Mouse (Mus musculus) embryonic facial prominence, embryonic 15.5 days (tissue): ENCODE measurements around the gene Hikeshi. TPM values are rescaled to one million over a fixed set of nuclear protein-coding genes. Genes with fewer than 3 reads are reported as not detected.

Experiments used
- polyA plus RNA-seq: library from polyadenylated mRNA; unstranded; fragments of >200 nt; fragmentation: Nextera tagmentation; extraction: Ambion mirVana; gene quantifications from 2 replicates; pipeline ENCODE4 v1.2.1, GENCODE M21; 2015

The Hikeshi gene
- polyA plus RNA-seq, 1 experiment from 2014 or later, result 124 TPM

Other genes starting within 250 kb of the Hikeshi start
- 1.5 and 2.0 TPM in 2 replicates for gene Ccdc81, start 37.6 kb downstream of the Hikeshi start, polyA plus RNA-seq
- gene Eed, start 39.8 kb upstream of the Hikeshi start, polyA plus RNA-seq, result 64.2 and 73.2 TPM in 2 replicates
- 41.8 and 44.7 TPM in 2 replicates for gene Picalm, start 189.0 kb upstream of the Hikeshi start, polyA plus RNA-seq